Mouse (Mus musculus) Patski (cell line): ENCODE data around the gene L3mbtl4. TPM values are rescaled to one million over a fixed set of nuclear protein-coding genes. Genes with fewer than 3 reads are reported as not detected.

Source experiments
- ATAC-seq: fragments of 100-300 bp; one replicate; pipeline ENCODE4 v1.8.0; 2021
- CTCF ChIA-PET: fragments of 350-600 bp; sonication (Branson Sonifier 250); formaldehyde crosslinking; loops from one replicate; lab custom pipeline; 2022; ENCODE audit warnings: inconsistent platforms; lab: Charles Lee
- POLR2A ChIA-PET: fragments of 350-600 bp; sonication (Branson Sonifier 250); formaldehyde crosslinking; loops from one replicate; lab custom pipeline; 2022; ENCODE audit warnings: antibody characterized with exemption, inconsistent platforms; lab: Charles Lee
- DNase-seq: peaks from one replicate; pipeline ENCODE4 v3.0.0-alpha.2; 2011; ENCODE audit warnings: low read depth, low spot score
- H3K27me3 ChIP-seq: fragments of 371-371 bp; one replicate; pipeline ENCODE4 v1.5.1; 2021
- CTCF ChIP-seq: fragments of 100-300 bp; IDR thresholded peaks from one replicate; pipeline ENCODE4 v1.5.1; 2021
- in situ Hi-C: fragments of 300-500 bp; cut with MboI; formaldehyde crosslinking; loops from 3 replicates; pipeline ENCODE4 v1.11.1; 2018; ENCODE audit warnings: low pct_unique_long_range_greater_than_20kb, mixed read lengths
- polyA plus RNA-seq: library from polyadenylated mRNA; unstranded; gene quantifications from one replicate; pipeline ENCODE4 v1.2.3, GENCODE M21; 2021

L3mbtl4 gene
- polyA plus RNA-seq, 1 experiment from 2014 or later: 0.35 TPM

- POLR2A ChIA-PET: no interaction called here
- H3K27me3 ChIP-seq: no peaks in the 10 kb centered on the region
- in situ Hi-C loops: no loop called here
- ATAC-seq (no peak), DNase-seq (no peak)
- no peak for TF ChIP-seq CTCF
- CTCF ChIA-PET: no interaction called here
Observed at GRCm38 (mm10) chr17:68764329-68764880, 490.8 kb downstream of the L3mbtl4 start.

- no peak for TF ChIP-seq CTCF
- H3K27me3 ChIP-seq: no peaks in the 10 kb centered on the region
- ATAC-seq (no peak), DNase-seq (no peak)
- ChIA-PET POLR2A (no interaction called here), CTCF (no interaction called here)
- in situ Hi-C loops: no loop called here
Observed at GRCm38 (mm10) chr17:68769561-68769960, 496.0 kb downstream of the L3mbtl4 start.

- ATAC-seq: no peak
- POLR2A ChIA-PET: no interaction called here
- H3K27me3 ChIP-seq: no peaks in the 10 kb centered on the region
- CTCF ChIA-PET: no interaction called here
- no peak for TF ChIP-seq CTCF
- no peak for DNase-seq
- in situ Hi-C loops: no loop called here
Observed at GRCm38 (mm10) chr17:68771046-68771750, 497.6 kb downstream of the L3mbtl4 start.

GRCm38 (mm10) chr17:68793741-68794140 lies 520.1 kb downstream of the L3mbtl4 start:
- ATAC-seq (no peak), DNase-seq (no peak)
- CTCF ChIA-PET: no interaction called here
- POLR2A ChIA-PET: no interaction called here
- in situ Hi-C loops: no loop called here
- no peak for TF ChIP-seq CTCF
- H3K27me3 ChIP-seq: no peaks in the 10 kb centered on the region

- TF ChIP-seq CTCF: no peak
- no peak for DNase-seq
- CTCF ChIA-PET: no interaction called here
- POLR2A ChIA-PET: no interaction called here
- ATAC-seq: no peak
- H3K27me3 ChIP-seq: peaks cover 2% of the 10 kb centered on the region
- in situ Hi-C loops: no loop called here
Observed at GRCm38 (mm10) chr17:68826323-68826722, 552.7 kb downstream of the L3mbtl4 start, which contains the start of gene Tmem200c. Gene Tmem200c (plus strand): TSS chr17:68826623.
